Mouse (Mus musculus): ENCODE results near the gene Orai3. TPM values are rescaled to one million over a fixed set of nuclear protein-coding genes. Genes with fewer than 3 reads are reported as not detected.
A peak's percentile ranks its signal among the peaks of the same experiment; 100 is the strongest.

Gene Orai3
- polyA plus RNA-seq, 1 experiment from 2014 or later, result 19.8 TPM

GRCm38 (mm10) chr7:127777474-127778266, 8.1 kb downstream of the Orai3 start:
- Histone ChIP-seq H3K36me3 (peaks cover 43% of the 10 kb centered on the region), H3K27ac (peak overlapping the region; percentile 99), H3K9me3 (no peaks in the 10 kb centered on the region), H3K4me3 (peak overlapping the region; percentile 96), H3K4me1 (peaks cover 15% of the 10 kb centered on the region), H3K27me3 (ENCODE audit: insufficient read depth, poor library complexity, severe bottlenecking) (no peaks in the 10 kb centered on the region)
- DNase-seq (ENCODE audit: low spot score), result peak; percentile 89
- WGBS, result 5% methylated on average over 57 of the region's 66 CpGs

GRCm38 (mm10) chr7:127778350-127778749, 8.7 kb downstream of the Orai3 start:
- H3K27me3 ChIP-seq (ENCODE audit: insufficient read depth, poor library complexity, severe bottlenecking), result no peaks in the 10 kb centered on the region
- no peaks in the 10 kb centered on the region for H3K9me3 ChIP-seq
- no peak for DNase-seq (ENCODE audit: low spot score)
- 77% methylated on average over 4 of the region's 4 CpGs for WGBS
- peaks cover 48% of the 10 kb centered on the region for H3K36me3 ChIP-seq
- peak overlapping the region; percentile 96 for H3K4me3 ChIP-seq
- H3K27ac ChIP-seq, result peak overlapping the region; percentile 99; the same call in 1 of the 2 replicates
- peaks cover 15% of the 10 kb centered on the region for H3K4me1 ChIP-seq

- no peak for DNase-seq (ENCODE audit: low spot score)
- Histone ChIP-seq H3K9me3 (no peaks in the 10 kb centered on the region), H3K4me1 (0 out of 2 replicates have a peak, but pooled peaks cover 7% of the 10 kb centered on the region), H3K4me3 (no peak within 1 kb of the TSS), H3K27ac (no peak within 1 kb of the TSS), H3K27me3 (ENCODE audit: insufficient read depth, poor library complexity, severe bottlenecking) (no peaks in the 10 kb centered on the region), H3K36me3 (peaks cover 97% of the 10 kb centered on the region)
- 93% methylated on average over 7 of the region's 7 CpGs for WGBS
These were observed 15.7 kb downstream of the Orai3 start, which contains the start of gene Gm49388 for GRCm38 (mm10) chr7:127785308-127785707. TSS of gene Gm49388 (plus strand) at chr7:127785608.

- peaks cover 90% of the 10 kb centered on the region for H3K36me3 ChIP-seq
- 92% methylated on average over 23 of the region's 23 CpGs for WGBS
These were observed 27.6 kb downstream of the Orai3 start for GRCm38 (mm10) chr7:127797076-127797845.

GRCm38 (mm10) chr7:127798591-127798990, 29.0 kb downstream of the Orai3 start:
- Histone ChIP-seq H3K4me1 (peaks cover 15% of the 10 kb centered on the region), H3K27ac (no peak overlapping the region), H3K4me3 (no peak overlapping the region), H3K9me3 (no peaks in the 10 kb centered on the region), H3K27me3 (ENCODE audit: insufficient read depth, poor library complexity, severe bottlenecking) (no peaks in the 10 kb centered on the region), H3K36me3 (peaks cover 85% of the 10 kb centered on the region)
- WGBS, result 90% methylated on average over 4 of the region's 4 CpGs
- no peak for DNase-seq (ENCODE audit: low spot score)

More at GRCm38 (mm10) chr7:127797076-127797845, 27.6 kb downstream of the Orai3 start:
- no peaks in the 10 kb centered on the region for H3K27me3 ChIP-seq (ENCODE audit: insufficient read depth, poor library complexity, severe bottlenecking)
- no peak overlapping the region for H3K27ac ChIP-seq
- H3K4me1 ChIP-seq, result peaks cover 15% of the 10 kb centered on the region
- no peak overlapping the region for H3K4me3 ChIP-seq
- no peaks in the 10 kb centered on the region for H3K9me3 ChIP-seq
- no peak for DNase-seq (ENCODE audit: low spot score)

- no peak for DNase-seq (ENCODE audit: low spot score)
- WGBS, result 91% methylated on average over 13 of the region's 13 CpGs
- peaks cover 78% of the 10 kb centered on the region for H3K36me3 ChIP-seq
- H3K9me3 ChIP-seq, result no peaks in the 10 kb centered on the region
- H3K4me1 ChIP-seq, result peaks cover 15% of the 10 kb centered on the region
- H3K4me3 ChIP-seq, result no peak overlapping the region
- H3K27ac ChIP-seq, result no peak overlapping the region
- no peaks in the 10 kb centered on the region for H3K27me3 ChIP-seq (ENCODE audit: insufficient read depth, poor library complexity, severe bottlenecking)
These were observed 29.6 kb downstream of the Orai3 start for GRCm38 (mm10) chr7:127799211-127799610.

- H3K4me3 ChIP-seq, result no peak overlapping the region
- H3K27ac ChIP-seq, result no peak overlapping the region
- DNase-seq (ENCODE audit: low spot score), result no peak
- peaks cover 15% of the 10 kb centered on the region for H3K4me1 ChIP-seq
- H3K9me3 ChIP-seq, result no peaks in the 10 kb centered on the region
- 92% methylated on average over 1 of the region's 1 CpGs for WGBS
- H3K36me3 ChIP-seq, result peaks cover 75% of the 10 kb centered on the region
- H3K27me3 ChIP-seq (ENCODE audit: insufficient read depth, poor library complexity, severe bottlenecking), result no peaks in the 10 kb centered on the region
These were observed 30.1 kb downstream of the Orai3 start for GRCm38 (mm10) chr7:127799738-127800137.

- WGBS, result 24% methylated on average over 6 of the region's 6 CpGs
These were observed 30.9 kb downstream of the Orai3 start, which contains the start of gene Hsd3b7 for GRCm38 (mm10) chr7:127800435-127801009. TSS of gene Hsd3b7 (plus strand) at chr7:127800604.

GRCm38 (mm10) chr7:127801010-127801621, 31.5 kb downstream of the Orai3 start:
- Histone ChIP-seq H3K9me3 (no peaks in the 10 kb centered on the region), H3K4me3 (peak overlapping the region; percentile 43), H3K27me3 (ENCODE audit: insufficient read depth, poor library complexity, severe bottlenecking) (no peaks in the 10 kb centered on the region), H3K4me1 (peaks cover 15% of the 10 kb centered on the region), H3K36me3 (peaks cover 61% of the 10 kb centered on the region), H3K27ac (peak overlapping the region; percentile 78)
- no peak for DNase-seq (ENCODE audit: low spot score)
- WGBS, result 92% methylated on average over 8 of the region's 8 CpGs

More at GRCm38 (mm10) chr7:127800435-127801009, 30.9 kb downstream of the Orai3 start, which contains the start of gene Hsd3b7:
- Histone ChIP-seq H3K27me3 (ENCODE audit: insufficient read depth, poor library complexity, severe bottlenecking) (no peaks in the 10 kb centered on the region), H3K27ac (peak within 1 kb of the TSS; percentile 78), H3K9me3 (no peaks in the 10 kb centered on the region), H3K4me1 (peaks cover 15% of the 10 kb centered on the region), H3K36me3 (peaks cover 67% of the 10 kb centered on the region), H3K4me3 (peak within 1 kb of the TSS; percentile 43)
- DNase-seq (ENCODE audit: low spot score), result peak; percentile 93

GRCm38 (mm10) chr7:127802313-127802712, 32.7 kb downstream of the Orai3 start:
- H3K9me3 ChIP-seq, result no peaks in the 10 kb centered on the region
- 90% methylated on average over 17 of the region's 17 CpGs for WGBS

GRCm38 (mm10) chr7:127808821-127809220, 39.2 kb downstream of the Orai3 start:
- no peak overlapping the region for H3K27ac ChIP-seq
- WGBS, result 66% methylated on average over 5 of the region's 5 CpGs
- H3K9me3 ChIP-seq, result no peaks in the 10 kb centered on the region
- no peak for DNase-seq (ENCODE audit: low spot score)
- H3K4me1 ChIP-seq, result peaks cover 6% of the 10 kb centered on the region; the same call in 1 of the 2 replicates
- 0 out of 2 replicates have a peak, but pooled peaks cover 4% of the 10 kb centered on the region for H3K27me3 ChIP-seq (ENCODE audit: insufficient read depth, poor library complexity, severe bottlenecking)
- no peak overlapping the region for H3K4me3 ChIP-seq
- H3K36me3 ChIP-seq, result 0 out of 2 replicates have a peak, but pooled peaks cover 4% of the 10 kb centered on the region

More at GRCm38 (mm10) chr7:127802313-127802712, 32.7 kb downstream of the Orai3 start:
- Histone ChIP-seq H3K36me3 (peaks cover 49% of the 10 kb centered on the region), H3K4me3 (no peak overlapping the region), H3K27ac (0 out of 2 replicates have a peak overlapping the region, but pooled peaks have one; percentile 25), H3K27me3 (ENCODE audit: insufficient read depth, poor library complexity, severe bottlenecking) (no peaks in the 10 kb centered on the region), H3K4me1 (peaks cover 15% of the 10 kb centered on the region)
- no peak for DNase-seq (ENCODE audit: low spot score)

- H3K4me3 ChIP-seq, result no peak overlapping the region
- H3K27ac ChIP-seq, result no peak overlapping the region
- 74% methylated on average over 1 of the region's 1 CpGs for WGBS
- 0 out of 2 replicates have a peak, but pooled peaks cover 7% of the 10 kb centered on the region for H3K36me3 ChIP-seq
- DNase-seq (ENCODE audit: low spot score), result no peak
- H3K9me3 ChIP-seq, result no peaks in the 10 kb centered on the region
- peaks cover 8% of the 10 kb centered on the region; the same call in 1 of the 2 replicates for H3K4me1 ChIP-seq
- 0 out of 2 replicates have a peak, but pooled peaks cover 4% of the 10 kb centered on the region for H3K27me3 ChIP-seq (ENCODE audit: insufficient read depth, poor library complexity, severe bottlenecking)
These were observed 40.2 kb downstream of the Orai3 start for GRCm38 (mm10) chr7:127809846-127810245.

All from heart, embryonic 10.5 days (tissue).